Mouse (Mus musculus): ENCODE measurements at regions not wholly inside any gene's neighbourhood (a gene's known extent, or its start where the extent isn't known, plus 50 kb on each side); places are given as distances from the start of the nearest gene placed in this dataset.

DNA sequence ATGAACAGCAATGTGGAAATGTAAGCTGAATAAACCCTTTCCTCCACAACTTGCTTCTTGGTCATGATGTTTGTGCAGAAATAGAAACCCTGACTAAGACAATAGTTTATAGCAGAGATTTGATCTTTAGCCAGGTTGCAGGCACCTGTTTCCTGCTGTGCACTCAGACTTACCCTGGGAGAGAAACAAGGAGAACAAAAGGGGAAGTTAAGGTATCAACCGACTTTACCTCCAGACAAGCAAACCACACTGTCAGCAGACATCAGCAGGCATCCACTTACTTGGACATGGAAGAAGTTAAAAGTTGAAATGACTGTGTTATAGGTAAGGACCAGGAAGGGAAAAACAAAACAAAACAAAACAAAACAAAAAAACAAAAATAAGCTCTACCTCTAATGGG lies 323.7 kb upstream of the Sphkap start:
- TF ChIP-seq MYOG (IDR thresholded peaks at IDR 0.05; ENCODE audit: control insufficient read depth in 1 of 3, insufficient read depth in 1 of 3, insufficient read length in 2 of 3, low read depth in 2 of 3) (no peak), TCF3 (IDR thresholded peaks at IDR 0.05; ENCODE audit: insufficient read length, low read depth) (no peak), POLR2A (IDR thresholded peaks at IDR 0.05; ENCODE audit: insufficient read length, low read depth) (no peak), USF1 (IDR thresholded peaks at IDR 0.05; ENCODE audit: low read depth) (no peak), E2F4 (IDR thresholded peaks at IDR 0.05; ENCODE audit: insufficient read depth) (no peak), MAX (IDR thresholded peaks at IDR 0.05; ENCODE audit: low read depth) (no peak)
